Mouse (Mus musculus) heart, embryonic 12.5 days (tissue): ENCODE measurements around the gene Ddx19a. TPM values are rescaled to one million over a fixed set of nuclear protein-coding genes. Genes with fewer than 3 reads are reported as not detected.

Experiments
- ATAC-seq: fragments of 200-750 bp; cut with Nextera tagmentation; 2 replicates; pipeline ENCODE4 v1.8.0; 2017; ENCODE audit warnings: moderate TSS enrichment, moderate library complexity; ENCODE audit not compliant: insufficient number of reproducible peaks, low FRiP score
- H3K27ac ChIP-seq: fragments of 300-500 bp; sonication (generic); 2 replicates; pipeline ENCODE4 v1.5.1; 2016; ENCODE audit warnings: mild to moderate bottlenecking, moderate library complexity; ENCODE audit not compliant: poor library complexity, severe bottlenecking
- H3K27me3 ChIP-seq: fragments of 300-500 bp; sonication (generic); replicated peaks from 2 replicates; pipeline ENCODE4 v1.6.1; 2016; ENCODE audit warnings: mild to moderate bottlenecking, moderate library complexity
- H3K36me3 ChIP-seq: fragments of 300-500 bp; sonication (generic); 2 replicates; pipeline ENCODE4 v1.6.1; 2016; ENCODE audit warnings: mild to moderate bottlenecking, moderate library complexity
- H3K4me1 ChIP-seq: fragments of 300-500 bp; sonication (generic); replicated peaks from 2 replicates; pipeline ENCODE4 v1.6.1; 2016; ENCODE audit warnings: mild to moderate bottlenecking
- H3K4me2 ChIP-seq: fragments of 300-500 bp; sonication (generic); 2 replicates; pipeline ENCODE4 v1.6.1; 2016; ENCODE audit warnings: mild to moderate bottlenecking, moderate library complexity
- H3K4me3 ChIP-seq: fragments of 300-500 bp; sonication (generic); 2 replicates; pipeline ENCODE4 v1.5.1; 2016; ENCODE audit warnings: mild to moderate bottlenecking
- H3K9ac ChIP-seq: fragments of 300-500 bp; sonication (generic); 2 replicates; pipeline ENCODE4 v1.6.1; 2016; ENCODE audit warnings: mild to moderate bottlenecking, moderate library complexity
- H3K9me3 ChIP-seq: fragments of 300-500 bp; sonication (generic); replicated peaks from 2 replicates; pipeline ENCODE4 v1.6.1; 2016; ENCODE audit warnings: mild to moderate bottlenecking, moderate library complexity
- WGBS: fragments of 180-500 bp; shearing (Covaris S2); methylation state at CpG from one replicate; pipeline ENCODE4 v1.1.7; 2016; 5-methylcytosine and 5-hydroxymethylcytosine counted together
- polyA plus RNA-seq: library from polyadenylated mRNA; unstranded; fragments of >200 nt; fragmentation: Nextera tagmentation; extraction: Ambion mirVana; gene quantifications from 2 replicates; pipeline ENCODE4 v1.2.1, GENCODE M21; 2016

Gene Ddx19a
- 14.9 and 16.3 TPM in 2 replicates for polyA plus RNA-seq

- H3K9ac ChIP-seq: peak within 1 kb of the TSS; percentile 90
- WGBS: 4% methylated on average over 58 of the region's 58 CpGs
- no peaks in the 10 kb centered on the region for H3K27me3 ChIP-seq
- peak within 1 kb of the TSS; percentile 76 for H3K4me2 ChIP-seq
- peaks cover 13% of the 10 kb centered on the region; the same call in 1 of the 2 replicates for H3K36me3 ChIP-seq
- H3K9me3 ChIP-seq: no peaks in the 10 kb centered on the region
- peak within 1 kb of the TSS; percentile 94 for H3K4me3 ChIP-seq
- peaks cover 16% of the 10 kb centered on the region for H3K4me1 ChIP-seq
- peak; percentile 95 for ATAC-seq
- H3K27ac ChIP-seq: peak within 1 kb of the TSS; percentile 84
Observed at GRCm38 (mm10) chr8:110997547-110998531, at the start of gene Ddx19a. Gene Ddx19a (minus strand): TSS chr8:110997800.

- ATAC-seq: no peak
- Histone ChIP-seq H3K9ac (no peak overlapping the region), H3K4me1 (no peaks in the 10 kb centered on the region), H3K27me3 (no peaks in the 10 kb centered on the region), H3K4me2 (no peak overlapping the region), H3K27ac (no peak overlapping the region), H3K4me3 (no peak overlapping the region), H3K36me3 (peaks cover 96% of the 10 kb centered on the region), H3K9me3 (no peaks in the 10 kb centered on the region)
- 48% methylated on average over 2 of the region's 2 CpGs for WGBS
Observed at GRCm38 (mm10) chr8:111044003-111044734, 46.6 kb upstream of the Ddx19a start.

- Histone ChIP-seq H3K9me3 (no peaks in the 10 kb centered on the region), H3K4me2 (no peak overlapping the region), H3K4me3 (no peak overlapping the region), H3K4me1 (no peaks in the 10 kb centered on the region), H3K27me3 (no peaks in the 10 kb centered on the region), H3K27ac (no peak overlapping the region), H3K36me3 (peaks cover 94% of the 10 kb centered on the region), H3K9ac (no peak overlapping the region)
- 97% methylated on average over 19 of the region's 19 CpGs for WGBS
- no peak for ATAC-seq
Observed at GRCm38 (mm10) chr8:111042546-111042945, 44.9 kb upstream of the Ddx19a start.

GRCm38 (mm10) chr8:111036591-111036990 is 39.0 kb upstream of the Ddx19a start:
- Histone ChIP-seq H3K36me3 (peaks cover 49% of the 10 kb centered on the region), H3K4me2 (no peak overlapping the region), H3K27ac (no peak overlapping the region), H3K4me1 (peaks cover 13% of the 10 kb centered on the region), H3K9ac (no peak overlapping the region), H3K9me3 (no peaks in the 10 kb centered on the region), H3K27me3 (peaks cover 4% of the 10 kb centered on the region; the same call in 1 of the 2 replicates), H3K4me3 (no peak overlapping the region)
- no peak for ATAC-seq
- WGBS: 94% methylated on average over 15 of the region's 15 CpGs

GRCm38 (mm10) chr8:111034276-111034675 is 36.7 kb upstream of the Ddx19a start:
- Histone ChIP-seq H3K4me1 (peaks cover 13% of the 10 kb centered on the region), H3K27me3 (peaks cover 10% of the 10 kb centered on the region), H3K9me3 (no peaks in the 10 kb centered on the region), H3K27ac (peak overlapping the region; percentile 67; the same call in 1 of the 2 replicates), H3K36me3 (peaks cover 29% of the 10 kb centered on the region), H3K4me2 (peak overlapping the region; percentile 69), H3K9ac (peak overlapping the region; percentile 75), H3K4me3 (peak overlapping the region; percentile 76)
- ATAC-seq: peak; percentile 20; the same call in 1 of the 2 replicates
- 19% methylated on average over 12 of the region's 12 CpGs for WGBS

GRCm38 (mm10) chr8:111033482-111034215 is 36.0 kb upstream of the Ddx19a start:
- Histone ChIP-seq H3K36me3 (peaks cover 23% of the 10 kb centered on the region), H3K27ac (peak overlapping the region; percentile 67), H3K4me2 (peak overlapping the region; percentile 69), H3K9ac (peak overlapping the region; percentile 75), H3K27me3 (peaks cover 10% of the 10 kb centered on the region), H3K9me3 (no peaks in the 10 kb centered on the region), H3K4me3 (peak overlapping the region; percentile 76), H3K4me1 (peaks cover 13% of the 10 kb centered on the region)
- 6% methylated on average over 37 of the region's 37 CpGs for WGBS
- ATAC-seq: peak; percentile 99

GRCm38 (mm10) chr8:111032916-111033315 is 35.3 kb upstream of the Ddx19a start, which contains the start of gene Aars:
Gene Aars (plus strand): TSS chr8:111033144.
- Histone ChIP-seq H3K27me3 (peaks cover 10% of the 10 kb centered on the region), H3K9me3 (no peaks in the 10 kb centered on the region), H3K27ac (peak within 1 kb of the TSS; percentile 67), H3K4me1 (peaks cover 13% of the 10 kb centered on the region), H3K36me3 (peaks cover 16% of the 10 kb centered on the region), H3K4me3 (peak within 1 kb of the TSS; percentile 76), H3K4me2 (peak within 1 kb of the TSS; percentile 69), H3K9ac (peak within 1 kb of the TSS; percentile 75)
- WGBS: 90% methylated on average over 7 of the region's 7 CpGs
- ATAC-seq: no peak

- H3K27me3 ChIP-seq: peaks cover 10% of the 10 kb centered on the region
- H3K4me3 ChIP-seq: no peak within 1 kb of the TSS
- H3K4me2 ChIP-seq: no peak within 1 kb of the TSS
- H3K27ac ChIP-seq: no peak within 1 kb of the TSS
- H3K4me1 ChIP-seq: peaks cover 16% of the 10 kb centered on the region
- ATAC-seq: no peak
- no peak within 1 kb of the TSS for H3K9ac ChIP-seq
- no peaks in the 10 kb centered on the region for H3K9me3 ChIP-seq
- H3K36me3 ChIP-seq: peaks cover 7% of the 10 kb centered on the region; the same call in 1 of the 2 replicates
- WGBS: 93% methylated on average over 19 of the region's 19 CpGs
Observed at GRCm38 (mm10) chr8:111031572-111031971, 34.0 kb upstream of the Ddx19a start, which contains the start of gene Ddx19b. Gene Ddx19b (minus strand): TSS chr8:111031751.

GRCm38 (mm10) chr8:111030045-111030444 is 32.4 kb upstream of the Ddx19a start:
- no peaks in the 10 kb centered on the region for H3K36me3 ChIP-seq
- no peak overlapping the region for H3K9ac ChIP-seq
- H3K27me3 ChIP-seq: peaks cover 10% of the 10 kb centered on the region
- no peak overlapping the region for H3K4me2 ChIP-seq
- ATAC-seq: no peak
- peaks cover 10% of the 10 kb centered on the region for H3K4me1 ChIP-seq
- H3K9me3 ChIP-seq: no peaks in the 10 kb centered on the region
- H3K4me3 ChIP-seq: no peak overlapping the region
- 78% methylated on average over 6 of the region's 6 CpGs for WGBS
- H3K27ac ChIP-seq: no peak overlapping the region

- peaks cover 6% of the 10 kb centered on the region for H3K4me1 ChIP-seq
Observed at GRCm38 (mm10) chr8:111029589-111029988, 32.0 kb upstream of the Ddx19a start.

More at GRCm38 (mm10) chr8:111029589-111029988, 32.0 kb upstream of the Ddx19a start:
- Histone ChIP-seq H3K9me3 (no peaks in the 10 kb centered on the region), H3K4me2 (no peak overlapping the region), H3K36me3 (no peaks in the 10 kb centered on the region), H3K4me3 (no peak overlapping the region), H3K27ac (no peak overlapping the region), H3K27me3 (peaks cover 10% of the 10 kb centered on the region), H3K9ac (no peak overlapping the region)
- 33% methylated on average over 4 of the region's 4 CpGs for WGBS
- no peak for ATAC-seq
